Mouse (Mus musculus) kidney, adult 8-10 months (tissue): Measurements from ENCODE around the gene Cyp2a22.
"Not testable (repeated sequence)": the region's sequence is repeated elsewhere in the genome, so short reads cannot be mapped to it uniquely, and the experiment has no call there.

Source experiments
- DNase-seq, 2 experiments: peaks; one replicate each; pipeline ENCODE4 v3.0.0; 2022

Gene Cyp2a22

GRCm38 (mm10) chr7:26939262-26939661, at the start of gene Cyp2a22:
Cyp2a22 (minus strand) TSS chr7:26939384.
- no peak for DNase-seq

- DNase-seq = not testable (repeated sequence)
Measured at GRCm38 (mm10) chr7:26983151-26983550, 44.0 kb upstream of the Cyp2a22 start.

- DNase-seq = no peak
Measured at GRCm38 (mm10) chr7:26982551-26982950, 43.4 kb upstream of the Cyp2a22 start.

- not testable (repeated sequence) for DNase-seq
Measured at GRCm38 (mm10) chr7:26981937-26982336, 42.8 kb upstream of the Cyp2a22 start.

- peak in 1 of 2 experiments; percentile 26 for DNase-seq
Measured at GRCm38 (mm10) chr7:26981464-26981863, 42.3 kb upstream of the Cyp2a22 start.

GRCm38 (mm10) chr7:26962371-26962770, 23.2 kb upstream of the Cyp2a22 start:
- not testable (repeated sequence) for DNase-seq

DNA sequence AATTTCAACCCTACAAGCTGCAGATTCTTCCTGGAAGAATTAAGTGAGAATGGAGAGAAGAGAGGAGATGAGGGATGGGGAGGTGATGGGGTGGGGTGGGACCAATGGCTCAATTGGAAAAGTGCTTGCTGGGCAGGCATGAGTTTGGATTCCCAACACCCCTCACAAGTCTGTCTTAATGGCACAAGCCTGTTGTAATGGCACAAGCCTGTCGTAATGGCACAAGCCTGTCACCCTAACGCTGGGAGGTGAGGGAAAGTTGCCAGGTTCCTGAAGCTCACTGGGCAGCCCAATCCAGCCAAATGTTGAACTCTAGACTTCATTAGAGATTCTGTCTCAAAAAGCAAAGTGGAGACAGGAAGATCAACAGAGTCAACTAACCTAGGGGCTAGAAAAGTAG, 14.1 kb upstream of the Cyp2a22 start:
- DNase-seq = not testable (repeated sequence)

GRCm38 (mm10) chr7:26952671-26953070, 13.5 kb upstream of the Cyp2a22 start:
- DNase-seq = not testable (repeated sequence)

- DNase-seq = not testable (repeated sequence)
Measured at GRCm38 (mm10) chr7:26941320-26941925, 2.2 kb upstream of the Cyp2a22 start.

- DNase-seq = not testable (repeated sequence)
Measured at GRCm38 (mm10) chr7:26917114-26917513, 22.1 kb downstream of the Cyp2a22 start.
